8 mouse cellular contexts compared by ENCODE assay signal in the genomic region with DNA sequence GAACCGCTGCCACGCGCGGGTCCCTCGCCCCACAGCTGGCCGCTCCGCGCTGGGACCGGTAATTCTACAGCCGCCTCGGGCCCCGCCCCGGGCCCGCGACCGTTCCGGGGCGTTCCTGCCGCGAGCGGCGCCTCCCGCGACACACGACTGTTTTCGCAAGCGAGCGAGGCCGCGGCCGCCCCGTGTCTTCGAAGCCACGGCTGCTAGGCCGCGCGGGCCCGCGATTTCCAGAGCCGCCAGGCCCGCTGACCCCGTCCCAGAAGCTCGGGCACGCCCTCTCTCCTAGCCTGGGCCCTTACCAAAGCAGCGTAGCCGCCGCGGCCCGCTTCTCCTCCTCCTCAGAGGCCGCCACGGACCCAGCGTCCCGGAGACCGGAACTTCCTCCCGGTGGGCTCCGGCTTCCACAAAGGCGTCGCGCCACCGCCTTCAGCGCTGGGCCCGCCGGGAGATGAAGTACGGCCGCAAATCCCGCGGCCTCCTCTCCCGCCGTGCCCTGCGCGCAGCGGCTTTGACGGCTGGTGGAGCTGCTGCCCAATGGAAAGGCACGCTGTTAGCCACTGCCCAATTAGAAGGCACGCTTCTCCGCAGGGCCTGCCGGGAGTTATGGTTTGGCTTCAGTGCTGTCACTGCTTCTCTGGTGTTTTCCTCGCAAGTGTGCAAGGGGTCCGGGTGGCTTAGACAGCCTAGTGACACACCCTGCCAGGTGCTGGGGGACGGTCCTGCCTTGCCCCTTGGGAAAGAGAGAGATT. TPM values are rescaled to one million over a fixed set of nuclear protein-coding genes. Genes with fewer than 3 reads are reported as not detected.
DNase-seq lines count a peak whose midpoint lies in the region; ATAC-seq lines count a peak whose summit lies in the region.

No protein-coding gene starts in this region.

- peak overlapping the region; percentile 93 for H3K9ac ChIP-seq in kidney, embryonic 15.5 days

- ATAC-seq in erythroblast, adult 5-6 weeks (replicated peaks; ENCODE audit: low FRiP score, poor library complexity, severe bottlenecking): peak; percentile 99
- ATAC-seq in kidney, embryonic 15.5 days (replicated peaks; ENCODE audit: low FRiP score): peak; percentile 99
- ATAC-seq in monocyte, adult 5-6 weeks (replicated peaks; ENCODE audit: insufficient number of reproducible peaks, low FRiP score, low TSS enrichment, poor library complexity, severe bottlenecking): peak; percentile 98

- peak overlapping the region; percentile 98 for H3K27ac ChIP-seq in heart, embryonic 10.5 days
- peak overlapping the region; percentile 97 for H3K27ac ChIP-seq in kidney, embryonic 15.5 days

- DNase-seq in B cell, adult 2 months: peak; percentile 89 to 90
- DNase-seq in brain, adult 2 months (ENCODE audit: low read depth, low spot score): peak; percentile 99
- peak; percentile 98 for DNase-seq in heart, embryonic 10.5 days (ENCODE audit: low spot score)
- peak; percentile 95 for DNase-seq in liver
- DNase-seq in spleen, postnatal 4 days (ENCODE audit: low spot score in 2 of 2): peak; percentile 93 to 95

- WGBS in heart, embryonic 10.5 days: under 1% methylated on average over 80 of the region's 80 CpGs
- WGBS in kidney, embryonic 15.5 days: under 1% methylated on average over 79 of the region's 80 CpGs

- peaks cover 17% of the 10 kb centered on the region for H3K4me1 ChIP-seq in heart, embryonic 10.5 days
- H3K4me1 ChIP-seq in kidney, embryonic 15.5 days: peaks cover 13% of the 10 kb centered on the region

- no peaks in the 10 kb centered on the region for H3K27me3 ChIP-seq in heart, embryonic 10.5 days (ENCODE audit: insufficient read depth, poor library complexity, severe bottlenecking)
- H3K27me3 ChIP-seq in kidney, embryonic 15.5 days: no peaks in the 10 kb centered on the region

- peak overlapping the region; percentile 77 for H3K4me2 ChIP-seq in kidney, embryonic 15.5 days

- peak overlapping the region; percentile 86 for H3K4me3 ChIP-seq in heart, embryonic 10.5 days
- peak overlapping the region; percentile 87 for H3K4me3 ChIP-seq in kidney, embryonic 15.5 days (replicated peaks)

- H3K9me3 ChIP-seq in heart, embryonic 10.5 days: no peaks in the 10 kb centered on the region
- no peaks in the 10 kb centered on the region for H3K9me3 ChIP-seq in kidney, embryonic 15.5 days (replicated peaks)

- H3K36me3 ChIP-seq in heart, embryonic 10.5 days: peaks cover 14% of the 10 kb centered on the region; the same call in 1 of the 2 replicates
- H3K36me3 ChIP-seq in kidney, embryonic 15.5 days: peaks cover 11% of the 10 kb centered on the region; the same call in 1 of the 2 replicates

RNA-seq across cellular contexts. Expression of a gene that starts 0.5 kb away (rescaled TPM):
- 29.5 and 31.3 TPM in 2 replicates for total RNA-seq in erythroblast, adult 5-6 weeks (2015; ENCODE audit: low replicate concordance)
- 60.6 and 79.6 TPM in 2 replicates for total RNA-seq in erythroblast, adult 5-6 weeks (2017; ENCODE audit: low replicate concordance)
- polyA plus RNA-seq in heart, embryonic 10.5 days (2016; fragmentation: Nextera tagmentation; extraction: Ambion mirVana): 59.6 and 67.1 TPM in 2 replicates
- 79.0 and 82.1 TPM in 2 replicates for polyA plus RNA-seq in kidney, embryonic 15.5 days (2015; fragmentation: Nextera tagmentation; extraction: Ambion mirVana)
- total RNA-seq in monocyte, adult 5-6 weeks (2017): 166 to 202 TPM (median 177 TPM) in 3 replicates

RNA-seq across cellular contexts. Expression of a gene that starts 15.4 kb away (rescaled TPM):
- 2.5 and 4.4 TPM in 2 replicates for total RNA-seq in erythroblast, adult 5-6 weeks (2015; ENCODE audit: low replicate concordance)
- total RNA-seq in erythroblast, adult 5-6 weeks (2017; ENCODE audit: low replicate concordance): 2.0 and 2.7 TPM in 2 replicates
- 10.7 and 10.8 TPM in 2 replicates for polyA plus RNA-seq in heart, embryonic 10.5 days (2016; fragmentation: Nextera tagmentation; extraction: Ambion mirVana)
- 11.5 TPM in 2 replicates for polyA plus RNA-seq in kidney, embryonic 15.5 days (2015; fragmentation: Nextera tagmentation; extraction: Ambion mirVana)
- total RNA-seq in monocyte, adult 5-6 weeks (2017): 13.0 to 22.8 TPM (median 16.4 TPM) in 3 replicates

RNA-seq across cellular contexts. Expression of a gene that starts 34.1 kb away (rescaled TPM):
- total RNA-seq in erythroblast, adult 5-6 weeks (2015; ENCODE audit: low replicate concordance): not detected in 2 replicates
- 0.43 TPM in 1 of 2 replicates, not detected in the other for total RNA-seq in erythroblast, adult 5-6 weeks (2017; ENCODE audit: low replicate concordance)
- 3.8 and 4.1 TPM in 2 replicates for polyA plus RNA-seq in heart, embryonic 10.5 days (2016; fragmentation: Nextera tagmentation; extraction: Ambion mirVana)
- polyA plus RNA-seq in kidney, embryonic 15.5 days (2015; fragmentation: Nextera tagmentation; extraction: Ambion mirVana): 2.6 TPM in 2 replicates
- 0.29 to 3.2 TPM (median 1.6 TPM) in 3 replicates for total RNA-seq in monocyte, adult 5-6 weeks (2017)

RNA-seq across cellular contexts. Expression of a gene that starts 55.7 kb away (rescaled TPM):
- total RNA-seq in erythroblast, adult 5-6 weeks (2015; ENCODE audit: low replicate concordance): not detected in 2 replicates
- total RNA-seq in erythroblast, adult 5-6 weeks (2017; ENCODE audit: low replicate concordance): not detected in 2 replicates
- polyA plus RNA-seq in heart, embryonic 10.5 days (2016; fragmentation: Nextera tagmentation; extraction: Ambion mirVana): not detected in 2 replicates
- polyA plus RNA-seq in kidney, embryonic 15.5 days (2015; fragmentation: Nextera tagmentation; extraction: Ambion mirVana): not detected in 2 replicates
- 0.19 TPM in 1 of 3 replicates, not detected in the others for total RNA-seq in monocyte, adult 5-6 weeks (2017)

Comparison
In these comparisons a context has a peak if more than half of its experiments do, and no peak if none do; other contexts are left out.
1. Peak in every context shown above with its lines: DNase-seq, ATAC-seq, H3K4me3 ChIP-seq and H3K27ac ChIP-seq.